Mouse (Mus musculus): Measurements from ENCODE around the gene Cdcp2. TPM values are rescaled to one million over a fixed set of nuclear protein-coding genes. Genes with fewer than 3 reads are reported as not detected.

Gene Cdcp2
- polyA plus RNA-seq, 1 experiment from 2014 or later, result 0.11 TPM

DNA sequence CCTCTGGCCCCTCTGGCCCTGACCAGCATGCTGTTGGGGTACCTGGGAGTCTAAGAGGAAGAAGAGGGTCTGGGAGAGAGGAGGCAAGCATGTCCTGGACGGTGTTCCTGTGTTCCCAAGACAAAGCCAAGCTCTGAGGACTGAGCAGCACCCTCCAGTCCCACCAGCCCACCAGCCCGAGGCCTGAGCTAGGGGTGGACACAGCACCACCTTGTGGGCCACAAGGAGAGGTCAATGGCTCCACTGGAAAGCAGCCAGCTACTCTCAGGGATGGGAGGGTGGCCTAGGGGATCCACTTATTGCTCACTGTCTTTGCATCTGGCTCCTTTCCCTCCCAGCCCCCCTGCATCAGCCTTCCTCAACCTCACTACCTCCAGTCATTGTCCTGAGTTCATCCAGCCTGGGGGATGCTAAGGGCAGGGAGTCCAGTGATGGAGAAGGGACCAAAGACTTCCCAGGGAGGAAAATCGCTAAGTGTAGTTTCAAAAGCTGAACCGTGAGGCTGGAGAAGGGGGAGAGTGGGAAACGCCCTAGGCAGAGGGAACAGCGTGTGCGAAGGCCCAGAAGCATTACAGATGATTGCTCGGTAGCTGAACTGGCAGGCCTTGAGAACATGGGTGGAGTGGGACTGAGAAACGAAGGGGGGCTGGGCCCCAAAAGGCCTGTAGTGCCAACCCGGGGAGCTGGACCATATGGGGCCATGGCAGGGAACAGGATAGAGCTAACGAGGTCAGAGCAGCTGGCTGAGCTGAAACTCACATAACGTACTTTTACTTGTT, 24.7 kb downstream of the Cdcp2 start:
- Histone ChIP-seq H3K36me3 (ENCODE audit: control insufficient read depth, insufficient read depth, low read length) (no peaks in the 10 kb centered on the region), H3K4me2 (no peak overlapping the region), H3K27me3 (ENCODE audit: control insufficient read depth, insufficient read depth, low read length) (no peaks in the 10 kb centered on the region), H3K27ac (ENCODE audit: low read depth, low read length) (0 out of 2 replicates have a peak overlapping the region, but pooled peaks have one; percentile 11), H3K4me1 (ENCODE audit: control insufficient read depth, insufficient read depth, low read length) (peaks cover 2% of the 10 kb centered on the region), H3K4me3 (ENCODE audit: low read depth, low read length) (no peak overlapping the region), H3K9ac (ENCODE audit: low read length) (peak overlapping the region; percentile 49), H3K9me3 (ENCODE audit: control insufficient read depth, low read length) (no peaks in the 10 kb centered on the region)
- peak; percentile 94 for DNase-seq (ENCODE audit: low spot score, missing footprints)
- peak; percentile 88 for ATAC-seq (ENCODE audit: low FRiP score)
- WGBS, result 56% methylated on average over 12 of the region's 12 CpGs

DNA sequence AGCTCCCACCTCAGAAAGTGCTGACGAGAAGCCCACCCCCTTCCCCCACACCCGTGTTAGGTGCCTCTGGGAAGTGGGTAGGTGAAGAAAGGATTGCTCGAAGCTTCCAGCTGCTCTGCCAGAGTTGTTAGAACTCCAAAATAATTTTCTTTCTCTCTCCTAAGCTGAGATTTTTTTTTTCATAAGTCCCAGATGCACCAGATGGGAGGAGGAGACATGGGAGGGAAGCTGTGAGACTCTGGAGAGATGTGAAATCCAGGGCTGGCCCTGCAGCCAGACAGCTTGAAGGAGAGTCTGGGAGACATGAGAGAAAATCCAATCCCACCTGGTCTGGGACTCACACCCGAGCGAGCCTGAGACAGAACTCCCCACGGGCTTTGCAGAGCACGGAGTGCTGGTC, 27.7 kb downstream of the Cdcp2 start:
- no peaks in the 10 kb centered on the region for H3K36me3 ChIP-seq (ENCODE audit: control insufficient read depth, insufficient read depth, low read length)

DNA sequence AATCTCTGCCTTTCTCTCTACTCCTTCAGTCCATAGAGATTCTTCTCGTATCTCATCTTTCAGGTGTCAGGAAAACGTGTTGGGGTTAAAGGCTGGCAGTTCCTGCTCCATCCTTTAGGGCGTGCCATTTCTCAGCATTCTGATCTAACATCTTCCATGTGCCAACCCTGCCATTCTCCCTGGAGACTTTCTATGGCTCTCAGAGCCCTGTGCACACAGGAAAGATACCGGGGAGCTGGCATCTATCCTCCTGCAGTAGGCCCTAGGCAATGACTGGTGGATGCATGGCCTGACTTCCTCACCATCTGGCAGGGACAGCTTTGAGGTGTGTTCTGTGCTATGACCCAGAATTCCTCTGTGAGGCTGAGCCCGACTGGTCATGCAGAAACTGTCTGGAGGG, 28.4 kb downstream of the Cdcp2 start:
- no peak for DNase-seq (ENCODE audit: low spot score, missing footprints)
- 64% methylated on average over 5 of the region's 5 CpGs for WGBS

More for the DNA sequence above, 27.7 kb downstream of the Cdcp2 start:
- Histone ChIP-seq H3K9ac (ENCODE audit: low read length) (no peak overlapping the region), H3K9me3 (ENCODE audit: control insufficient read depth, low read length) (no peaks in the 10 kb centered on the region), H3K4me2 (no peak overlapping the region), H3K27ac (ENCODE audit: low read depth, low read length) (no peak overlapping the region), H3K4me3 (ENCODE audit: low read depth, low read length) (no peak overlapping the region), H3K4me1 (ENCODE audit: control insufficient read depth, insufficient read depth, low read length) (peaks cover 26% of the 10 kb centered on the region), H3K27me3 (ENCODE audit: control insufficient read depth, insufficient read depth, low read length) (no peaks in the 10 kb centered on the region)
- no peak for DNase-seq (ENCODE audit: low spot score, missing footprints)
- 69% methylated on average over 7 of the region's 7 CpGs for WGBS
- no peak for ATAC-seq (ENCODE audit: low FRiP score)

DNA sequence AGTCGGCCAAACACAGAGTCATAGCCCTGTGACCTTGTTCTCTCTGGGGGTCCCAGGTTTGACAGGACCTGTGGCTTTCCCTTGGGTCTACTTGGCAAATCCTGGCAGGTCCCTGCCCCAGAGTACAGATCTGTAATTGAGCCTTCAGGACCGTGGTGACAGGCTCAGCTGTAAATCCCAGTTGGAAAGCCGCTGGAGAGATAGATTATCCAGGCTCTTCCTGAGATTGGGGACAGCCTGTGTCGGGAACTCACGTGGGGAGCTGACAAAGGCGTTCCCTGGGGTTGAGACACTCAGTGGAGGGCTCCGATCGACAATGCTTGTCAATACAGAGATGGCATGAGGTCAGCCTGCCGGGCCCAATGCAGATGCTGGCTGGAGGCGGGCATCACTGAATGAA, 29.7 kb downstream of the Cdcp2 start:
- H3K4me3 ChIP-seq (ENCODE audit: low read depth, low read length), result no peak overlapping the region
- no peaks in the 10 kb centered on the region for H3K36me3 ChIP-seq (ENCODE audit: control insufficient read depth, insufficient read depth, low read length)
- 0 out of 2 replicates have a peak, but pooled peaks have one; percentile 1 for ATAC-seq (ENCODE audit: low FRiP score)
- no peak overlapping the region; the same call in 1 of the 2 replicates for H3K27ac ChIP-seq (ENCODE audit: low read depth, low read length)
- no peaks in the 10 kb centered on the region for H3K9me3 ChIP-seq (ENCODE audit: control insufficient read depth, low read length)
- peaks cover 39% of the 10 kb centered on the region for H3K4me1 ChIP-seq (ENCODE audit: control insufficient read depth, insufficient read depth, low read length)
- no peaks in the 10 kb centered on the region for H3K27me3 ChIP-seq (ENCODE audit: control insufficient read depth, insufficient read depth, low read length)
- WGBS, result 34% methylated on average over 10 of the region's 10 CpGs
- no peak overlapping the region for H3K4me2 ChIP-seq
- DNase-seq (ENCODE audit: low spot score, missing footprints), result no peak
- no peak overlapping the region; the same call in 1 of the 2 replicates for H3K9ac ChIP-seq (ENCODE audit: low read length)

More for the DNA sequence above, 28.4 kb downstream of the Cdcp2 start:
- no peak overlapping the region for H3K4me3 ChIP-seq (ENCODE audit: low read depth, low read length)
- no peak overlapping the region for H3K9ac ChIP-seq (ENCODE audit: low read length)
- H3K4me2 ChIP-seq, result no peak overlapping the region
- no peak overlapping the region for H3K27ac ChIP-seq (ENCODE audit: low read depth, low read length)
- H3K36me3 ChIP-seq (ENCODE audit: control insufficient read depth, insufficient read depth, low read length), result no peaks in the 10 kb centered on the region
- H3K4me1 ChIP-seq (ENCODE audit: control insufficient read depth, insufficient read depth, low read length), result peaks cover 32% of the 10 kb centered on the region
- no peak for ATAC-seq (ENCODE audit: low FRiP score)
- no peaks in the 10 kb centered on the region for H3K9me3 ChIP-seq (ENCODE audit: control insufficient read depth, low read length)
- H3K27me3 ChIP-seq (ENCODE audit: control insufficient read depth, insufficient read depth, low read length), result no peaks in the 10 kb centered on the region

DNA sequence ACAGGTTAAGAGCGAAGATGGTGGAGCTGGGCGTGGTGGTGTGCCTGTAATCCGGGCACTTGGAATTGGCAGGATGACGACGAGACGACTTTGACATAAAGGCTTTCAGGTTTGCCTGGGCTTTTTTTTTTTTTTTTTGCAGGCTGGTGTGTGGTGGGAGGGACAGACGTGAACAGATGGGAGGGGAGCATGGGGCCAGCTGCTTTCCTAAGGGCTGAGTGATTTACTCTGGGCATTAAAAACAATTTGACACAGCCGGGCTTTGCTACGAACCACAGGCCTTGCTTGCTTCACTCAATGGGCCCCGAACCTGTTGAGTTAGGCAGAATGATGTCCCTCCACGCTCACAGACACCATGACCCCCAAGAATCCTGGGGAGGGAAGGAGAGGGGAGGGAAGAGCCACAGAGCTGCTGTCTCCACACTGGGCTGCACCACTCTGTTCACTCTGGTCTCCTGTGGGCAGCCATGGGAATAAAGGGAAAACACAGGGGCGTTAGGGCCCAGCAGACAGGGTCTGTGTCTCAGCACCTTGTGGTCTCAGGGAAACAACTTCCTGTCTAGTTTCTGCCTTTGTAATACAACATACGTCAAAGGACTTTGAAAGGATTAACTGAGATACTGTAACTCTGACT, 30.3 kb downstream of the Cdcp2 start:
- Histone ChIP-seq H3K4me3 (ENCODE audit: low read depth, low read length) (no peak overlapping the region), H3K9ac (ENCODE audit: low read length) (no peak overlapping the region; the same call in 1 of the 2 replicates), H3K36me3 (ENCODE audit: control insufficient read depth, insufficient read depth, low read length) (no peaks in the 10 kb centered on the region), H3K4me1 (ENCODE audit: control insufficient read depth, insufficient read depth, low read length) (peaks cover 39% of the 10 kb centered on the region), H3K4me2 (no peak overlapping the region), H3K27ac (ENCODE audit: low read depth, low read length) (peak overlapping the region; percentile 68), H3K27me3 (ENCODE audit: control insufficient read depth, insufficient read depth, low read length) (no peaks in the 10 kb centered on the region), H3K9me3 (ENCODE audit: control insufficient read depth, low read length) (no peaks in the 10 kb centered on the region)
- 48% methylated on average over 13 of the region's 13 CpGs for WGBS
- no peak for DNase-seq (ENCODE audit: low spot score, missing footprints)
- ATAC-seq (ENCODE audit: low FRiP score), result peak; percentile 47; the same call in 1 of the 2 replicates

DNA sequence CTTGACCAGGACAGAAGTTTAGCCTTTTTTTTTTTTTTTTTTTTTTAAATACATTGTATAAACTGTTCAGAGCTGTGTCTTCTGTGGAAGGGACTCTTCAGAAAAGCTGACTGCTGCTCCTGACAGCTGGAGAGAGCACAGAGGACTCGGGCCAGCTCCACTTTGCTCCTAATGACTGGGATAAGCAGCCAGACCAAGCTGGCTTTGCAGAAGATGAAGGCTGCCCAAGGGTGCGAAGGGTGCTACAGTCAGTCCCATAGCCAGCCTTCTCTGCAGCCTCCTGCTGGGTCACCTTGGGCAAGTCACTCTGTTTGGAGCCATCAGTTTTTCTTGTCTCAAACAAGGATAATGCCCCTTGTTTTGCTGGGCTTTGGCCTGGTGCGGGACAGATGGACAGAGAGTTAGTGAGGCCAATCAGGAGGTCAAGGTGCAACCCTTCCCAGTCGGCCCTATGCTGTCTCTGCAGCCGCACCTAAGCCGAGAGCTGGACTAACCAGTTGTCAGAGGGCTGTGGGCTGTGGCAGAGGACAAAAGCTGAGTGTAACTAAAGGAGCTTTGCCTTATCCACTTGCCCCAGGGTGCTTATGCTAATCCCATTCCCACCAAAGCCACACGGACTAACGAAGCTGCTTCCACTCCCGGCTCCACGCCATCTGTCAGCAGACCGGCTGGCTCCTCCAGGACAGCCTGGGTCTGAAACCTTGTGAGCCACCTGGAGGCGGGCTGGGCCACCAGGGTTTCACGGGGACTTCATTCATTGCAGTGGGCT, 31.4 kb downstream of the Cdcp2 start:
- Histone ChIP-seq H3K4me1 (ENCODE audit: control insufficient read depth, insufficient read depth, low read length) (peaks cover 39% of the 10 kb centered on the region), H3K4me3 (ENCODE audit: low read depth, low read length) (no peak overlapping the region), H3K9me3 (ENCODE audit: control insufficient read depth, low read length) (no peaks in the 10 kb centered on the region), H3K27ac (ENCODE audit: low read depth, low read length) (peak overlapping the region; percentile 81), H3K4me2 (no peak overlapping the region), H3K36me3 (ENCODE audit: control insufficient read depth, insufficient read depth, low read length) (no peaks in the 10 kb centered on the region), H3K27me3 (ENCODE audit: control insufficient read depth, insufficient read depth, low read length) (no peaks in the 10 kb centered on the region), H3K9ac (ENCODE audit: low read length) (no peak overlapping the region)
- peak; percentile 83 for ATAC-seq (ENCODE audit: low FRiP score)
- peak; percentile 94 for DNase-seq (ENCODE audit: low spot score, missing footprints)
- 11% methylated on average over 13 of the region's 13 CpGs for WGBS

DNA sequence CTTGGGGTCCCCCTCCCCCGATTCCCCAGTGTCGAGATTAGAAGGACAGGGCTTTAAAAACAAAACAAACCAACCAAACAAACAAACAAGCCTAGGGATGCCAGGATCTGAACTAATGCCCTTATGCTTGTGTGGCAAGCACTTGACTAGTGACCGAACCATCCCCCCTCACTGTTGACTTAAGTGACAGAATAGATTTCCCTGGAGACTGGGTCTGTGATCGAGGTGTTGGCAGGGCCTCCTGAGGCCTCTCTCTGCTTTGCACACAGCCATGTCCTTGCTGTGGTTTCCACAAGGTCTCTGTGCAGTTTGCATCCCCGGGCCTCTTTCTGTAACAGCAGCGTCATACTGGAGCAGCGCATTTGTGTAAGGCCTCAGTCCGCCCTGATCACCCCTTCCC, 32.7 kb downstream of the Cdcp2 start:
- Histone ChIP-seq H3K4me2 (no peak overlapping the region), H3K27ac (ENCODE audit: low read depth, low read length) (no peak overlapping the region), H3K4me3 (ENCODE audit: low read depth, low read length) (no peak overlapping the region), H3K9ac (ENCODE audit: low read length) (no peak overlapping the region), H3K27me3 (ENCODE audit: control insufficient read depth, insufficient read depth, low read length) (no peaks in the 10 kb centered on the region), H3K4me1 (ENCODE audit: control insufficient read depth, insufficient read depth, low read length) (peaks cover 39% of the 10 kb centered on the region), H3K9me3 (ENCODE audit: control insufficient read depth, low read length) (no peaks in the 10 kb centered on the region), H3K36me3 (ENCODE audit: control insufficient read depth, insufficient read depth, low read length) (no peaks in the 10 kb centered on the region)
- ATAC-seq (ENCODE audit: low FRiP score), result no peak
- no peak for DNase-seq (ENCODE audit: low spot score, missing footprints)
- 76% methylated on average over 8 of the region's 8 CpGs for WGBS

DNA sequence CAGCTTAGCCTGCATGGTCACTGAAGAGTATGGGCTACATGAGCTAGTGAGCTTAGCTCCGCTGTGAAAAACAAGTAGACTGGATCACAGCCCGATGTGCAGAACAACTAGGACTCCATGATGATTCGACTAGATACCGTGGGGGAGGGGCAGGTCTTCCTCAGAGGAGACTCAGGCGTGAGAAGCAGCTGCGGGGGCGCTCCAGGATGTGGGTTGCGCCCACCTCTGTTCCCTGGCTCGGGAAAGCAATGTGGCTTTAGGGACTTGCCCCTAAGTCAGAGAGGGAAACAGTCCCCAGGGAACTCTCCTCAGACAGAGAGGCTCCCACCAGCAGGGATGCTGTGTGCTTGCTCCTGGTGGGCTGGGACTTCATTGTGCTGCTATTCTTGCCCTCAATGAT, 33.8 kb downstream of the Cdcp2 start:
- WGBS, result 18% methylated on average over 9 of the region's 9 CpGs
- peaks cover 39% of the 10 kb centered on the region for H3K4me1 ChIP-seq (ENCODE audit: control insufficient read depth, insufficient read depth, low read length)
- H3K36me3 ChIP-seq (ENCODE audit: control insufficient read depth, insufficient read depth, low read length), result no peaks in the 10 kb centered on the region
- no peaks in the 10 kb centered on the region for H3K9me3 ChIP-seq (ENCODE audit: control insufficient read depth, low read length)
- no peak overlapping the region for H3K4me2 ChIP-seq
- no peak for ATAC-seq (ENCODE audit: low FRiP score)
- H3K9ac ChIP-seq (ENCODE audit: low read length), result no peak overlapping the region
- H3K4me3 ChIP-seq (ENCODE audit: low read depth, low read length), result no peak overlapping the region
- H3K27ac ChIP-seq (ENCODE audit: low read depth, low read length), result no peak overlapping the region
- no peaks in the 10 kb centered on the region for H3K27me3 ChIP-seq (ENCODE audit: control insufficient read depth, insufficient read depth, low read length)
- no peak for DNase-seq (ENCODE audit: low spot score, missing footprints)

DNA sequence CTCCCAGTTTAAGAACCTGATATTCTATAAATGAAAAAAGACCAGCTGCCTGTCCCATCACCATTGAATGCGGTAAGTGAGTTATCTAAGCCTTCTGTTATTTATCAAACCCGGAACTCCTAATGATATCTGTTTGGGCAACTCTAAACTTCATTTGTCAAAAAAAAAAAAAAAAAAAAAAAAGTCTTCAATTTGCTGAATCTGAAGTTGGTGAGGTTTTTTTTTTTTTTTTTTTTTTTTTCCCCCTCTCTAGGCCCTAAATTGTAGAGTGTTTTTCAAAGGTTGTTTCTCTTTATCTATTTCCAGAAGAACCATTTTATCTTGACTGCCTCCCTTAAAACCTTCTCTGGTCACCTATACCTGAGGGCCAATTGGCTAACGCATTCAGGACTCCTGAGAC, 38.2 kb downstream of the Cdcp2 start:
- 93% methylated on average over 3 of the region's 3 CpGs for WGBS
- Histone ChIP-seq H3K9ac (ENCODE audit: low read length) (no peak overlapping the region), H3K36me3 (ENCODE audit: control insufficient read depth, insufficient read depth, low read length) (no peaks in the 10 kb centered on the region), H3K27me3 (ENCODE audit: control insufficient read depth, insufficient read depth, low read length) (no peaks in the 10 kb centered on the region), H3K4me1 (ENCODE audit: control insufficient read depth, insufficient read depth, low read length) (peaks cover 19% of the 10 kb centered on the region), H3K4me2 (no peak overlapping the region), H3K27ac (ENCODE audit: low read depth, low read length) (no peak overlapping the region), H3K9me3 (ENCODE audit: control insufficient read depth, low read length) (no peaks in the 10 kb centered on the region), H3K4me3 (ENCODE audit: low read depth, low read length) (no peak overlapping the region)
- ATAC-seq (ENCODE audit: low FRiP score) (no peak), DNase-seq (ENCODE audit: low spot score, missing footprints) (no peak)
